Mouse (Mus musculus): ENCODE measurements around the gene Trp53rka.

The Trp53rka gene

GRCm38 (mm10) chr2:165492648-165493553 is at the start of gene Trp53rka:
Gene Trp53rka (minus strand): TSS chr2:165493324.
- DNase-seq (ENCODE audit: low read depth, low spot score) = peak; percentile 81

GRCm38 (mm10) chr2:165540975-165541374 is 47.9 kb upstream of the Trp53rka start:
- no peak for DNase-seq (ENCODE audit: low read depth, low spot score)

GRCm38 (mm10) chr2:165533789-165534188 is 40.7 kb upstream of the Trp53rka start:
- no peak for DNase-seq (ENCODE audit: low read depth, low spot score)

- peak; percentile 49 for DNase-seq (ENCODE audit: low read depth, low spot score)
These were observed 36.0 kb upstream of the Trp53rka start for GRCm38 (mm10) chr2:165529106-165529505.

- peak; percentile 17 for DNase-seq (ENCODE audit: low read depth, low spot score)
These were observed 32.5 kb upstream of the Trp53rka start for GRCm38 (mm10) chr2:165525609-165526008.

- DNase-seq (ENCODE audit: low read depth, low spot score) = no peak
These were observed 22.1 kb upstream of the Trp53rka start for GRCm38 (mm10) chr2:165515178-165515728.

GRCm38 (mm10) chr2:165512870-165513600 is 19.9 kb upstream of the Trp53rka start:
- DNase-seq (ENCODE audit: low read depth, low spot score) = peak; percentile 43

- DNase-seq (ENCODE audit: low read depth, low spot score) = no peak
These were observed 19.3 kb upstream of the Trp53rka start for GRCm38 (mm10) chr2:165512426-165512825.

- DNase-seq (ENCODE audit: low read depth, low spot score) = peak; percentile 79
These were observed 18.4 kb upstream of the Trp53rka start for GRCm38 (mm10) chr2:165511530-165511929.

- DNase-seq (ENCODE audit: low read depth, low spot score) = peak; percentile 72
These were observed 17.9 kb upstream of the Trp53rka start for GRCm38 (mm10) chr2:165510914-165511458.

GRCm38 (mm10) chr2:165510466-165510865 is 17.3 kb upstream of the Trp53rka start:
- DNase-seq (ENCODE audit: low read depth, low spot score) = no peak

- no peak for DNase-seq (ENCODE audit: low read depth, low spot score)
These were observed 16.6 kb upstream of the Trp53rka start for GRCm38 (mm10) chr2:165509686-165510085.

- no peak for DNase-seq (ENCODE audit: low read depth, low spot score)
These were observed 10.4 kb upstream of the Trp53rka start, which contains the start of gene Slc2a10 for GRCm38 (mm10) chr2:165503259-165504203. Gene Slc2a10 (plus strand): TSS chr2:165503787.

- DNase-seq (ENCODE audit: low read depth, low spot score) = no peak
These were observed 5.7 kb upstream of the Trp53rka start for GRCm38 (mm10) chr2:165498816-165499215.

GRCm38 (mm10) chr2:165497706-165498275 is 4.7 kb upstream of the Trp53rka start:
- no peak for DNase-seq (ENCODE audit: low read depth, low spot score)

GRCm38 (mm10) chr2:165496251-165496650 is 3.1 kb upstream of the Trp53rka start:
- peak; percentile 44 for DNase-seq (ENCODE audit: low read depth, low spot score)

GRCm38 (mm10) chr2:165494495-165494894 is 1.4 kb upstream of the Trp53rka start:
- DNase-seq (ENCODE audit: low read depth, low spot score) = no peak

GRCm38 (mm10) chr2:165493587-165494210 is 575 bp upstream of the Trp53rka start:
- DNase-seq (ENCODE audit: low read depth, low spot score) = no peak

GRCm38 (mm10) chr2:165486881-165487535 is 6.1 kb downstream of the Trp53rka start:
- peak; percentile 54 for DNase-seq (ENCODE audit: low read depth, low spot score)
